Mouse (Mus musculus): ENCODE results near the gene Ndufb7.
"Not testable (repeated sequence)": the region's sequence is repeated elsewhere in the genome, so short reads cannot be mapped to it uniquely, and the experiment has no call there.

Ndufb7 gene

DNA sequence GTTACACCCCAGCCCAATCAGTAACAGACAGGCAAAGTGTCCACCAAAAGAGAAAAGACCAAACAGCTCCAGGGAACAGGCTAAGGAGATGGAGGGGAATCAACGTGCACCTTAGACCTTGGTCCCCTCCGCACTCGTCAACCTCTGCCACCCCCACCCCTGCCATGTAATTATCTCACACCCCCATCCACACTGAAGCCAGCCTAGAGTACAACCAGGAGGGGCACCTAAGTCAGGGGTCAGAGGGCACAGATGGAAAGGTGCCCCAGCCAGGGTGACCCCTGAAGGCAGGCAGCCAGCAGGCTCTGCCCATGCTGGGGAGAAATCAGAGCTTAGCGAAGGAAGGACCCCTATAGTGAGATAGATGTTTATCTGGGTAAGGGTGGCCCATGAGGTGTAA, 10.4 kb downstream of the Ndufb7 start:
- DNase-seq: peak; percentile 1

DNA sequence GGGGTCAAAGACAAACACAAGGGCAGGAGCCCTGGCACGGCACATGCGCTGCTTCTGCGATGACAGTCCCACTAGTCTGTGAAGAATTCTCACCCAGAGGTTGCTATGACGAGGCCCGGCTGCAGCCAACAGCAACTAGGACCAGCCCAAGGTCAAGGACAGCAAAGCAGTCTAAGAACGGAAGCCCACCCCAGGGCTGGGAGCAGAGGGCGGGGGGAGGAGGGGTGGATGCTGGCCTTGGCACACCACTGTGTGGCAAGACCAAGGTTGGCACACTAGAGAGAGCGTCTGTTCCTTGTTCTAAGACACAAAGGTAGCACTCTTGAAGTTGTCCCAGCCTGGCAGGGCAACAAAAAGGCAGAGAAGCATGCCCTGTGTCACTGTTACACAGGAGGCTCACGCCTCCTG, 10.9 kb downstream of the Ndufb7 start:
- peak; percentile 5 for DNase-seq

GRCm38 (mm10) chr8:83578131-83579055, 11.9 kb downstream of the Ndufb7 start:
- peak; percentile 2 for DNase-seq

DNA sequence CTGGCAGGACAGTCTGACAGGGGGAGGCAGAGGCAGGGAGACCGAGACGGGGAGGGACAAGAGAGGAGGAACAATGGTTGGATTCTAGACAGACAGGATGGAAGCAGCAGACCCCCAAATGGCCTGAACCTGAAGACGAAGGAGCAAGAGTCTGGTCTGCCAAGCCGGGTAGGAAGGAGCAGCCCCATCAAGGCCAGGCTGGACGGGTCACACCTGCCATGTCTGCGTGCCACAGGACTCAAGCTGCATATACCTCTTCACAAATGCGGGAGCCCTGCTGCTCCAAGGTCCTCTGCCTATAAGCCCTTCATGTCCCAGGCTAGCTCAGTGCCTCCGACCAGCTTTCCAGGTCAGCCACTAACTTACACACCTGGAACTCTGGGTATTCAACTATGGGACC, 13.2 kb downstream of the Ndufb7 start:
- peak; percentile 2 for DNase-seq

DNA sequence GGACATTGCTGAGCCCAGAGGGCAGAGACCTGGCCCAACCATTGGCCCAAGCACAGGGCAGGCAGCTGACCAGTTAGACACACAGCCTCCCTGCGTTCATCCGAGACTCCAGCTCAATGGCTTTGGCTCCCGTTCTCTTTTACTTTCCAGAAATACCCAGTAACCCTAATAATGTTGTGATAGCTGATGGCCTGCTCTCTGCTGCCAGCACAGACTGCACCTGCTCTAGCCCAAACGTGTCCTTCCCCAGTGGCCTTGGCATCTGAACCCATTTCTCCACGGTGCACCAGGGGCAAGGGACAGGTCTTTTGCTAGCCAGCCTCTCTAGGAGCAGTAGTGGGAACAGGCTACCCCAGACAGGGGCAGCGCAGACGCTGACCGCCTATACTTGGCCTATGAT, 14.4 kb downstream of the Ndufb7 start:
- no peak for DNase-seq

DNA sequence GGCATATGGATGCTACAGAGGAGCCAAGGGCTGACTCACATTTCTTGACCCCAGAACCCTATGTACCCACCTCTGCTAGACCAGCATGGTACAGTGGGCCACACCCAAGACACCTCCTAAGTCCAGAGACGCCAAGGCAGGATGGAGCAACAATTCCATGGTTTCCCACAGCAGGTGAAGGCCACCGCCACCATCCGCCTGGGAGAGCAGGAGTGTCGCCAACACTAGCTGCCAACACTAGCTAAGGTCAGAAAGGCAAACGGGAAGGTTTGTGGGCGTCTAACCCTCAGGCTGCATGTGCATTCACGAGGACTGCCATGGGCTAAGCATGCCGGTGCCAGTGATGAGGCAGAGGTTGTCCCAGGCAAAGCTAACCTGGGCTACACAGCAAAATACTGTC, 15.8 kb downstream of the Ndufb7 start:
- no peak for DNase-seq

GRCm38 (mm10) chr8:83583236-83583635, 16.8 kb downstream of the Ndufb7 start:
- DNase-seq: no peak

- DNase-seq: no peak
Observed at GRCm38 (mm10) chr8:83584771-83585170, 18.3 kb downstream of the Ndufb7 start.

DNA sequence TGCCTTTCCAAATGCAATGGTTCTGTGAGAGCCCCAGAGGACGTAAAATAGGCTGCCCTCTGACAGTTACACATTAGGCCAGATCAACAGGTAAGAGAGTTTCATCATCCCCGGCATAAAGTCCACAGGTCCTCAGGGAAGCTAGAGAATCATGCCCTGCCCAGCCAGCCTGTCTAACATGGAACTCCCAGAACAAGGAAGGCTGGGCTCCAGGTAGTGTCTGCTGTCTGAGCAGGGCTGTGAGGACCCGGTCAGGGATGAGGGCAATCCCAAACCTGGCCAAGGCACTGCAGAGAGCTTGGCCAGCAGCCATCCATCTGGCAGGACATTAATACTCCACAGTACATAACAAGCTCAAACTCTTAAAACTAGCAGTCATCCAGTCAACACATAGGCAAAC, 18.9 kb downstream of the Ndufb7 start:
- DNase-seq: no peak

DNA sequence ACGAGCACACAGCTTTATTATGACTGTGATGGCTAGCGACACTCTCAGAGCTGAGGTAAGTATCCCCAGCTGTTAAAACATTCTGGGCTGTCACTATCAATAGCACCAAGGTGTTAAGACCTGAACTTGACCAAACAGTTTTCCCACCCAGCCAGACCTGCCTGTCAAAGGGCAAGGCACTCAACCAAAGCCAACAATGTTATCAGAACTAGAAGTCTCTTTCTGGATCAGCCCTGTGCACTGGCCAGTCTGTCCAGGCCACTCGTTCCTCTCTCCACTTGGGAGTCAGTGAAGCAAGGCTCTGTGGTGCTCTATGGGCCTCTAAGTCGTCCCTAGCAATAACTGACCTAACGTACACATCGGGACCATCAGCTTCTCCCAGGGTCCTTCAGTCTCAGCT, 21.2 kb downstream of the Ndufb7 start:
- no peak for DNase-seq

DNA sequence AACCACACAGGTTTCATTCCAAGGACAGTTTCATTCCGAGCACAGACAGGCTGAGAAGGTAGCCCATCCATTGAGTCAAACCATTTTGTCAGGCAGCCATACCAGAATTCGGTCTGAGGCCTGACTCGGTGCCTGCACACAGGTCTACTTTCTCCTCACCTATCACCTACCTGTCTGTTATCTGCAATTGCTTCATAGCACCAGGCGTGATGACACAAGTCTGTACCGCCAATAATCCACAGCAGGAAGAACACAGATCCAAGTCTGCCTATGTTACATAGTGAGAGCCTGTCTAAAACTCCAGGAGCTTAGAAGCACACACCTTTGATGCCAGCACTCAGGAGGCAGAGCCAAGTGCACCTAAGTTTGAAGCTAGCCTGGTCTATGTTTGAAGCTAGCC, 22.4 kb downstream of the Ndufb7 start:
- no peak for DNase-seq

- no peak for DNase-seq
Observed at GRCm38 (mm10) chr8:83590488-83591023, 24.1 kb downstream of the Ndufb7 start.

- DNase-seq: no peak
Observed at GRCm38 (mm10) chr8:83592682-83593081, 26.2 kb downstream of the Ndufb7 start.

DNA sequence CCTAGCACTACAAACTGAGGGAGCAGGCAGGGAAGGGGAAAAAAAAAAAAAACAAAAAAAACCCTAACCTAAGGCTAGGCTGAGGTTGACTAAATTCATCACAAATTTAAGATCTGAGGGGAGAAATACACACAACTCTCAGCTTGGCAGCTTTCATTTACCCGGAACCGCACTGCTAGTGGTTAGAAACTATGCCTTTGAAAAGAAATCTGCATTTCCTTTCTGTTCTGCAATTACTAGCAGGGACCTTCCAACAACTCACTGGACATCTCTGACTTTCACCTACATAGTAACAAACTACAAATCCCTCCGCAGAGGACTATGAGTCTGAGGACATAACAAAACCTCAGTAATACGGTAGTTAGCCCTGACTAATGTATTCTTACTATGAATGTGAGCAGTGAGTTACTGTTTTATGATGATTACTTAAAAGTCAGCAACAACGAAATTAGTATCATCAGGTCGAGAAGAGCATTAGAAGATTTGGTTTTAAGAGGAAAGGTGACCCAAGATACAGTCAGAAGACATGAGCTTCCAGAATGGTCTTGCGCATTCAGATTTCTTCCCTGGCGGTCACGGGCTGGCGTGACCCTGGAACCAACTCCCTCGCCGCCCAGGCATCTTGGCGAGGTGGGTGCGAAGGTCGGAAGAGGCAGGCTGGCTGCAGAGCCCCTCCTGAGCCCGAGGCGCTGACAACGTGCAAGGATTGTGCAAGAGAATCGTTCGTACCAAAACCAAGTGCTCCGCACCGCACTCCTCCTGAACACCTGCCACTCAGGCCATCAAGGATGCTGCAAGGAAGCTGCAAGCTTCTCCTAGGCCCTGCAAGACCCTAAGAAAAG, 27.1 kb downstream of the Ndufb7 start:
- DNase-seq: no peak

DNA sequence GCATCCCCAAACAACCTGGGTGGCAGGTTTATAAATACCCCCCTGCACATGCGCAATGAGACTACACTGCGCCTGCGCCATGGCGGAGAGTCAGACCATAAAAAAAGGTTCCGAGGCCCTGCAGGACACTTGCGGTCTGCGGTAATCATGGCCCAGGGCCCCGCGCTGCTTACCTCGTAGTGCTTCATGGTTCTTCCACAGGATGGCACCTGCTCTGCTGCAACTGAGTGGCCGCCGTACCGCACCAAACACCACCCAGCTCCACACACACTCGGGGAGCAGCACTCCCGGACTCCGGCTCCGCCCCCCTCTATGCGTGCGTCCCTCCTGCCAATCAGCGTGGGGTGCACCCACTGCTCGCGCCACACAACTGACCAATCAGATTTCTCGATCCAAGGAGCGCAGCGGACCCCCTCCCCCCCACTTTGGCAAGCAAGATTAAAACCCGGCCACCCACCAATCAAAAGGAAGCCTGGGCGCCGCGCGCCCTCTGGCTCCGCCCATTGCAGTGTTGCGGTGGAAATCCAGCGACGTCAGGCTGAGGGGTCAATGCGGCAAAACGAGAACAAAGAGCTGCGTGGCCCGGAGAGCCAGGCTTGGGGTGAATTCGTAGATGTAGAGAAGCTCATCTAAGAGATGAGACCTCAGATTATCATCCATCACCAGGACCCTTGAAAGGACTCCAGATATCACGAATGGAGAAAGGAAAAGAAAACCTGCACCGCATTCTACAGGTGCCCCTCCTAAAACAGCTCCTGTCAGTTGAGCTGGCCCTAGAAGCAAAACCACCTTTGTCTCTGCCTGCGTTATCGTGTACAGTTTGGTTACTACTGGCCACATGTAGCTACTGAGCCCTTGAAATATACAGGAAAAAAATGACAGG, 27.9 kb downstream of the Ndufb7 start:
- DNase-seq: peak; percentile 99

DNA sequence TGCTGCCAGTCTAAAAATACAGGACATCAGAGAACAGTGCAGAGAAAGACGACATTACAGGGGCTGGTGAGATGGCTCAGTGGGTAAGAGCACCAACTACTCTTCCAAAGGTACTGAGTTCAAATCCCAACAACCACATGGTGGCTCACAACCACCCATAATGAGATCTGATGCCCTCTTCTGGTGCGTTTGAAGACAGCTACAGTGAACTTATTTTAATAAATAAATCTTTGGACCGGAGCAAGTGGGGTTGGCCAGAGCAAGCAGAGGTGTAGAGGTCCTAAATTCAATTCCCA, 28.5 kb downstream of the Ndufb7 start:
- not testable (repeated sequence) for DNase-seq

DNA sequence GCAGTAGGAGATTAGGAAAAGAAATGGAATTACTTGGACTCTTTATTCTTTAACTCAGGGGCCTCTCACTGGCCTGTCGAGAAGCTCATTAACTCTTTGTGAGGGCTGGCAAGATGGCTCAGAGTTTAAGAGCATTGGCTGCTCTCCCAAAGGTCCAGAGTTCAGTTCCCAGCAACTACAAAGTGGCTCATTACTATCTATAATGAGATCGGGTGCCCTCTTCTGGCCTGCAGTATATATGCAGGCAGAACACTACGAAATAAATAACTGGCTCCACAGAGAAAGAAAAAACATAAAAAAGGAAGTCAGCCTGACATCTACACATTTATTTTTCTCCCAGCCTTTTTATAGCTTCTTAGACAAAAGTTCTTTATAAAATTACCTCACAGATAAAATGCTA, 29.9 kb downstream of the Ndufb7 start:
- DNase-seq: peak; percentile 51

DNA sequence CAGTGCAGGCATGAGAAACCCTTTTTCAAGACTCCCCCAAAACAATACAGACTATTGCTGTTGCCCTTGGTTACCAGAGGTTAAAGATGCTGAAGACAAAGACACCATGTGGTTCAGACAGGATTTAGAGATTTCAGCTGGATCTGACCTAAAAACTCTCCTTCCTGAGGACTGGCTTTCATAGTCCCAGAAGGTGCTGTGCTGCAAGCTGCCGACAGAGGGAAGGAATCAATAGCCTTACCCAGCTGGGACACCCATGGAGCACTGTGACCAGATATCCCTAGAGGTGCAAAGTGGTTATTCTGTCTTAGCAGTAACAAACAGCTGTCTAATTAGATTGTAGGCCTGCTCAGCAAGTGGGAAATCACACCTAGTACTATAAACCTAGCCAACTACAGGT, 31.7 kb downstream of the Ndufb7 start:
- no peak for DNase-seq

- DNase-seq: peak; percentile 34
Observed at GRCm38 (mm10) chr8:83599814-83600213, 33.3 kb downstream of the Ndufb7 start.

- DNase-seq: no peak
Observed at GRCm38 (mm10) chr8:83602650-83603029, 36.2 kb downstream of the Ndufb7 start.

DNA sequence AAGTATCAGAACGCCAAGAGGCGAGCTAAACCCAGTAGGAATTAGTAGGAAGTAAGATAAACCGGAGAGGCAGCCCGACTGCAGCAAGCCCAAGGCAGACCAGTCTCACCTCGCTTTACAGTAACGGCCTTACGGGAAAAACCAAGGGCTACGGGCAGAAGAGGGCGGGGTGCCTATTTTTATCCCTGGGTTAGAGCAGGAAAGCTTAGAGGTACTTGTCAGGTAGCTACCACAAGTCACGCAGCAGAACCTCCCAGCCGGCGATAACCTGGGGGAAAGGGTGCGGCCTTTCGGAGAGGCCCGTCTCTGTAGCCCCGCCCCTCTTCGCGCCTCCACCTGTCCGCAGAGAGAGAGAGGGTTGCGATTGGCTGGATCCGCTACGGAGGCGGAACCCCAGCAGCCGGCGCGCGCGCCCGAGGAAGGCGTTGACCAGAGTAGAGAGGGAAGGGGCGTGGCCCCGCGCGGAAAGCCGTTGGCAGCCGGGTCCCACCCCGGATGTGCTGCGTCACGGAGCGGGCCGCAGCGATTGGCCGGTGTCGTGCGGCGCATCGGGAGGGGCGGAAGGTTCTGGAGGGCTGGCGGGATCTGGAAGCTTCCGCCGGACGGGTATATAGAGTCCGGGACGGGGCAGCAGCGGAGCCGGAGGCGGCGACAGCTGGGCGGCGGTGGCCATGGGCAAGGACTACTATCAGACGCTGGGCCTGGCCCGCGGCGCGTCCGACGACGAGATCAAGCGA, 41.4 kb downstream of the Ndufb7 start, which contains the start of the genes Tecr and Dnajb1:
Gene Tecr, minus strand, starts transcription at position 311 of the 737 bp plus-strand sequence.
Gene Dnajb1, plus strand, starts transcription at position 533 of the 737 bp plus-strand sequence.
- DNase-seq: peak; percentile 100

GRCm38 (mm10) chr8:83608398-83608829, 41.9 kb downstream of the Ndufb7 start:
- peak; percentile 92 for DNase-seq
